Mouse (Mus musculus): Measurements from ENCODE around the gene Adgrb2. TPM values are rescaled to one million over a fixed set of nuclear protein-coding genes. Genes with fewer than 3 reads are reported as not detected.
A peak's percentile ranks its signal among the peaks of the same experiment; 100 is the strongest.

Adgrb2 gene
- polyA plus RNA-seq, 1 experiment = 6.7 TPM

DNA sequence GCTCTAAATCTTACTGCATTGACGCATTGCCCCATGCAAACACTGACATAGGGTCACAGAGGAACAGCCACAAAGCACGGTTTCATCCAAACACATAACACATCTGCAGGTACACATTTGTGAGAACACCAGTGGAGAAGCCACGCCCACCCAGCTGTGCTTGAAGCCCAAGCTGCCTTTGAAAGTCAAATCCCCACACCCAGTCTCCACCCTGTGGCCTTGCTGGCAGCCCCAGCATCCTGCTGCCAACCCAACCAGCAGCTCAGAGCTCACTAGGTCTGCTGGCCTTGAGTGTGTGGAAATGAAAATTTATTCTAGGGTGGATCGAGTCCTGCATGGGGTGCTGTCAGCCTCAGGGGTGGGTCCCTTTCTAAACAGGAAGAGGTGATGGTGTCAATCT lies 7.4 kb upstream of the Adgrb2 start:
- DNase-seq = peak; percentile 13
- Histone ChIP-seq H3K4me3 (ENCODE audit: control insufficient read depth, insufficient read depth, low read length) (no peak overlapping the region), H3K27ac (ENCODE audit: control insufficient read depth, insufficient read depth, low read length) (no peak overlapping the region), H3K36me3 (ENCODE audit: control insufficient read depth, insufficient read depth, low read length) (no peaks in the 10 kb centered on the region), H3K4me1 (replicated peaks; ENCODE audit: control insufficient read depth, insufficient read depth, low read length) (no peaks in the 10 kb centered on the region), H3K27me3 (ENCODE audit: control insufficient read depth, insufficient read depth, low read length) (no peaks in the 10 kb centered on the region; the same call in 1 of the 2 replicates)
- TF ChIP-seq CTCF (IDR thresholded peaks at IDR 0.05; ENCODE audit: borderline replicate concordance, control insufficient read depth, extremely low read depth, insufficient read depth, low read length, poor library complexity) (no peak), POLR2A (IDR thresholded peaks at IDR 0.05; ENCODE audit: control insufficient read depth, extremely low read depth, insufficient read depth, low read length, poor library complexity) (no peak)
- WGBS = 59% methylated on average over 4 of the region's 4 CpGs

- DNase-seq = no peak
- Histone ChIP-seq H3K27me3 (ENCODE audit: control insufficient read depth, insufficient read depth, low read length) (peaks cover 2% of the 10 kb centered on the region; the same call in 1 of the 2 replicates), H3K27ac (ENCODE audit: control insufficient read depth, insufficient read depth, low read length) (no peak overlapping the region), H3K36me3 (ENCODE audit: control insufficient read depth, insufficient read depth, low read length) (no peaks in the 10 kb centered on the region), H3K4me1 (replicated peaks; ENCODE audit: control insufficient read depth, insufficient read depth, low read length) (no peaks in the 10 kb centered on the region), H3K4me3 (ENCODE audit: control insufficient read depth, insufficient read depth, low read length) (no peak overlapping the region)
- 87% methylated on average over 4 of the region's 4 CpGs for whole genome bisulfite sequencing
- TF ChIP-seq POLR2A (IDR thresholded peaks at IDR 0.05; ENCODE audit: control insufficient read depth, extremely low read depth, insufficient read depth, low read length, poor library complexity) = no peak
- no peak for TF ChIP-seq CTCF (IDR thresholded peaks at IDR 0.05; ENCODE audit: borderline replicate concordance, control insufficient read depth, extremely low read depth, insufficient read depth, low read length, poor library complexity)
Observed at GRCm38 (mm10) chr4:129978227-129978626, 6.4 kb upstream of the Adgrb2 start.

- no peak overlapping the region for H3K4me3 ChIP-seq (ENCODE audit: control insufficient read depth, insufficient read depth, low read length)
- no peak for DNase-seq
- H3K27me3 ChIP-seq (ENCODE audit: control insufficient read depth, insufficient read depth, low read length) = peaks cover 9% of the 10 kb centered on the region
- H3K27ac ChIP-seq (ENCODE audit: control insufficient read depth, insufficient read depth, low read length) = no peak overlapping the region
- TF ChIP-seq CTCF (IDR thresholded peaks at IDR 0.05; ENCODE audit: borderline replicate concordance, control insufficient read depth, extremely low read depth, insufficient read depth, low read length, poor library complexity) (no peak), POLR2A (IDR thresholded peaks at IDR 0.05; ENCODE audit: control insufficient read depth, extremely low read depth, insufficient read depth, low read length, poor library complexity) (no peak)
- WGBS = 87% methylated on average over 4 of the region's 4 CpGs
- H3K36me3 ChIP-seq (ENCODE audit: control insufficient read depth, insufficient read depth, low read length) = no peaks in the 10 kb centered on the region
- peaks cover 2% of the 10 kb centered on the region; the same call in 1 of the 2 replicates for H3K4me1 ChIP-seq (replicated peaks; ENCODE audit: control insufficient read depth, insufficient read depth, low read length)
Observed at GRCm38 (mm10) chr4:129978930-129979329, 5.7 kb upstream of the Adgrb2 start.

GRCm38 (mm10) chr4:129981657-129982056 lies 3.0 kb upstream of the Adgrb2 start:
- no peak for DNase-seq
- H3K27me3 ChIP-seq (ENCODE audit: control insufficient read depth, insufficient read depth, low read length) = peaks cover 20% of the 10 kb centered on the region
- H3K27ac ChIP-seq (ENCODE audit: control insufficient read depth, insufficient read depth, low read length) = no peak overlapping the region
- no peak for TF ChIP-seq CTCF (IDR thresholded peaks at IDR 0.05; ENCODE audit: borderline replicate concordance, control insufficient read depth, extremely low read depth, insufficient read depth, low read length, poor library complexity)
- TF ChIP-seq POLR2A (IDR thresholded peaks at IDR 0.05; ENCODE audit: control insufficient read depth, extremely low read depth, insufficient read depth, low read length, poor library complexity) = no peak
- H3K4me3 ChIP-seq (ENCODE audit: control insufficient read depth, insufficient read depth, low read length) = no peak overlapping the region
- peaks cover 17% of the 10 kb centered on the region for H3K4me1 ChIP-seq (replicated peaks; ENCODE audit: control insufficient read depth, insufficient read depth, low read length)
- 78% methylated on average over 11 of the region's 11 CpGs for WGBS
- H3K36me3 ChIP-seq (ENCODE audit: control insufficient read depth, insufficient read depth, low read length) = no peaks in the 10 kb centered on the region

DNA sequence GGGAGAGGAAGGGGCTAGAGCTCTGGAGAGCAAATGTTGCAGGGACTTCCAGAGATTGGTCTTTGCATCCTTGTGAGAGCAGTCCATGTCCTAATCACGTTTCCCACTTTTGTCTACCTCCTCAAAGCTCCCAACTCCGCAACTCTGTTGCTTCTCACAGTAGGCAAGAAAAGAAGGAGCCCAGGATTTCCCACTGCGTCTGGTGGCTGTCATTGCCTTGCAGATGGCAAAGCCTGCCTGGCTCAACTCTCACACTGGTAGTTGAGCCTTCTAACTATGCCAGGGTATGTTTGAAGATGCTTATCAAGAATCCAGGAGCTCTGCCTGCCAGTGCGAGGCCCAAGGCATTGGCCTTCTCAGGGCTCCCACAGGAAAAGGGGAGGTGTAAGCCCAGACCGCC lies 1.6 kb upstream of the Adgrb2 start:
- WGBS = 43% methylated on average over 5 of the region's 5 CpGs

GRCm38 (mm10) chr4:129983764-129984420 lies 778 bp upstream of the Adgrb2 start:
- H3K4me1 ChIP-seq (replicated peaks; ENCODE audit: control insufficient read depth, insufficient read depth, low read length) = peaks cover 26% of the 10 kb centered on the region
- WGBS = 4% methylated on average over 15 of the region's 15 CpGs
- no peak overlapping the region for H3K27ac ChIP-seq (ENCODE audit: control insufficient read depth, insufficient read depth, low read length)
- peaks cover 33% of the 10 kb centered on the region for H3K27me3 ChIP-seq (ENCODE audit: control insufficient read depth, insufficient read depth, low read length)
- no peaks in the 10 kb centered on the region for H3K36me3 ChIP-seq (ENCODE audit: control insufficient read depth, insufficient read depth, low read length)
- TF ChIP-seq CTCF (IDR thresholded peaks at IDR 0.05; ENCODE audit: borderline replicate concordance, control insufficient read depth, extremely low read depth, insufficient read depth, low read length, poor library complexity) (peak; percentile 59; the same call in 1 of the 2 replicates), POLR2A (IDR thresholded peaks at IDR 0.05; ENCODE audit: control insufficient read depth, extremely low read depth, insufficient read depth, low read length, poor library complexity) (no peak)
- DNase-seq = peak; percentile 42
- no peak overlapping the region for H3K4me3 ChIP-seq (ENCODE audit: control insufficient read depth, insufficient read depth, low read length)

More for the DNA sequence above, 1.6 kb upstream of the Adgrb2 start:
- peaks cover 26% of the 10 kb centered on the region for H3K27me3 ChIP-seq (ENCODE audit: control insufficient read depth, insufficient read depth, low read length)
- TF ChIP-seq CTCF (IDR thresholded peaks at IDR 0.05; ENCODE audit: borderline replicate concordance, control insufficient read depth, extremely low read depth, insufficient read depth, low read length, poor library complexity) = no peak
- no peak for TF ChIP-seq POLR2A (IDR thresholded peaks at IDR 0.05; ENCODE audit: control insufficient read depth, extremely low read depth, insufficient read depth, low read length, poor library complexity)
- H3K4me3 ChIP-seq (ENCODE audit: control insufficient read depth, insufficient read depth, low read length) = no peak overlapping the region
- no peaks in the 10 kb centered on the region for H3K36me3 ChIP-seq (ENCODE audit: control insufficient read depth, insufficient read depth, low read length)
- DNase-seq = no peak
- H3K27ac ChIP-seq (ENCODE audit: control insufficient read depth, insufficient read depth, low read length) = no peak overlapping the region
- H3K4me1 ChIP-seq (replicated peaks; ENCODE audit: control insufficient read depth, insufficient read depth, low read length) = peaks cover 24% of the 10 kb centered on the region
